Mouse (Mus musculus): ENCODE measurements around the gene Mif.

DNA sequence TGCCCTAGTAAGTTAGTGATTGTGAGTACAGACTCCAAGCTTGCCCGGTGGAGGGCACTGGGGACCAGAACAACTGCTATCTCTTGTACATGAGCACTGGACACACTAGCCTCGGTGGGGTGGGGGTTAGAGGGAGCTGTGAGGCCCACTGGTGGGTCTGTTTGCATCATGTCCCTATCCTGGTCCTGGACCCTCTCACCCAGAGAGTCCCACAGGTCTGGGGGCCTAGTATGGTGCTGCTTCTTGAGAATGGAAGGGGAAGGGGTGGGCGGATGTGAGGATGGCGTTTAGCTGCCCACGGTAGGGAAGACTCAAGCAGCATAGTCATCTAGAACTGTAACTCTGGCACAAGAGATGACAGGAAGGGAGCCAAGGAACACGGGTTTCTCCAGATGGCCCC lies 5.2 kb downstream of the Mif start:
- TF ChIP-seq CTCF (conservative IDR thresholded peaks at IDR 0.05 in 1 of 2, IDR thresholded peaks at IDR 0.05 in 1 of 2; ENCODE audit: low read depth in 2 of 2, low read length in 2 of 2): no peak
- no peak for TF ChIP-seq POLR2A (IDR thresholded peaks at IDR 0.05; ENCODE audit: low read depth, low read length)
- TF ChIP-seq ZKSCAN1 (IDR thresholded peaks at IDR 0.05; ENCODE audit: borderline replicate concordance, low read depth, low read length): no peak
- TF ChIP-seq USF1 (IDR thresholded peaks at IDR 0.05; ENCODE audit: low read depth, low read length): no peak
- no peak for TF ChIP-seq ZMIZ1 (IDR thresholded peaks at IDR 0.05; ENCODE audit: low read depth, low read length)
- no peak for TF ChIP-seq MAZ (IDR thresholded peaks at IDR 0.05; ENCODE audit: low read depth, low read length)
- TF ChIP-seq IRF4 (IDR thresholded peaks at IDR 0.05; ENCODE audit: low read depth, low read length): no peak
- no peak for TF ChIP-seq BHLHE40 (IDR thresholded peaks at IDR 0.05; ENCODE audit: low read depth, low read length)
- TF ChIP-seq TBP (conservative IDR thresholded peaks at IDR 0.05; ENCODE audit: low read depth, low read length): no peak
- TF ChIP-seq E2F4 (IDR thresholded peaks at IDR 0.05; ENCODE audit: insufficient replicate concordance, low read depth, low read length): no peak
